Mouse (Mus musculus) naive thymus-derived CD4-positive, alpha-beta T cell, adult 2 months (primary cell): ENCODE measurements around the gene Tpmt.
A peak's percentile ranks its signal among the peaks of the same experiment; 100 is the strongest.

Source experiments
- DNase-seq: peaks from one replicate; pipeline ENCODE4 v3.0.0-alpha.2; 2011; ENCODE audit warnings: low read depth

The Tpmt gene

GRCm38 (mm10) chr13:47042024-47042633 is 2.4 kb downstream of the Tpmt start:
- peak; percentile 15 for DNase-seq

GRCm38 (mm10) chr13:47040061-47040460 is 4.5 kb downstream of the Tpmt start:
- no peak for DNase-seq

GRCm38 (mm10) chr13:47037946-47038345 is 6.6 kb downstream of the Tpmt start:
- no peak for DNase-seq

- no peak for DNase-seq
These were observed 10.9 kb downstream of the Tpmt start for GRCm38 (mm10) chr13:47033602-47034001.

- no peak for DNase-seq
These were observed 14.0 kb downstream of the Tpmt start for GRCm38 (mm10) chr13:47030376-47031107.

GRCm38 (mm10) chr13:47020798-47021197 is 23.7 kb downstream of the Tpmt start:
- no peak for DNase-seq

GRCm38 (mm10) chr13:47019774-47020173 is 24.8 kb downstream of the Tpmt start:
- no peak for DNase-seq

GRCm38 (mm10) chr13:47017259-47017658 is 27.3 kb downstream of the Tpmt start:
- DNase-seq, result peak; percentile 18

- DNase-seq, result no peak
These were observed 29.4 kb downstream of the Tpmt start for GRCm38 (mm10) chr13:47015195-47015501.

GRCm38 (mm10) chr13:47014334-47015194 is 30.0 kb downstream of the Tpmt start, which contains the start of gene Nhlrc1:
Gene Nhlrc1, minus strand, starts transcription at chr13:47014850.
- peak; percentile 89 for DNase-seq

- no peak for DNase-seq
These were observed 30.8 kb downstream of the Tpmt start for GRCm38 (mm10) chr13:47013740-47014139.

- no peak for DNase-seq
These were observed 42.9 kb downstream of the Tpmt start for GRCm38 (mm10) chr13:47001590-47001989.

GRCm38 (mm10) chr13:46999498-46999897 is 45.0 kb downstream of the Tpmt start:
- no peak for DNase-seq

GRCm38 (mm10) chr13:46997355-46997754 is 47.2 kb downstream of the Tpmt start:
- DNase-seq, result no peak

- no peak for DNase-seq
These were observed 51.3 kb downstream of the Tpmt start for GRCm38 (mm10) chr13:46993274-46993551.

GRCm38 (mm10) chr13:46992516-46993273 is 51.8 kb downstream of the Tpmt start:
- no peak for DNase-seq

GRCm38 (mm10) chr13:46990376-46991011 is 54.0 kb downstream of the Tpmt start:
- DNase-seq, result no peak

- DNase-seq, result no peak
These were observed 56.6 kb downstream of the Tpmt start for GRCm38 (mm10) chr13:46987941-46988340.

GRCm38 (mm10) chr13:46986208-46986607 is 58.3 kb downstream of the Tpmt start:
- no peak for DNase-seq

GRCm38 (mm10) chr13:46983878-46984277 is 60.7 kb downstream of the Tpmt start:
- no peak for DNase-seq

- no peak for DNase-seq
These were observed 64.6 kb downstream of the Tpmt start for GRCm38 (mm10) chr13:46979836-46980490.
